Mouse (Mus musculus) urinary bladder, postnatal 10 days (tissue): Measurements from ENCODE around the gene Bmp2k.
A peak's percentile ranks its signal among the peaks of the same experiment; 100 is the strongest.

Experiments used
- DNase-seq: peaks from one replicate; pipeline ENCODE4 v3.0.0; 2022; ENCODE audit warnings: low spot score

Bmp2k gene

GRCm38 (mm10) chr5:97099954-97100353, 102.5 kb downstream of the Bmp2k start:
- DNase-seq, result no peak

GRCm38 (mm10) chr5:97108333-97108732, 110.8 kb downstream of the Bmp2k start:
- no peak for DNase-seq

GRCm38 (mm10) chr5:97110133-97110532, 112.6 kb downstream of the Bmp2k start:
- DNase-seq, result no peak

GRCm38 (mm10) chr5:97110697-97111096, 113.2 kb downstream of the Bmp2k start:
- DNase-seq, result no peak

GRCm38 (mm10) chr5:97111207-97111910, 113.9 kb downstream of the Bmp2k start, which contains the start of gene Paqr3:
TSS of gene Paqr3 (minus strand) at chr5:97111596.
- peak; percentile 91 for DNase-seq

GRCm38 (mm10) chr5:97124977-97125376, 127.5 kb downstream of the Bmp2k start:
- no peak for DNase-seq

- DNase-seq, result no peak
Observed at GRCm38 (mm10) chr5:97125459-97125970, 128.0 kb downstream of the Bmp2k start.

- DNase-seq, result no peak
Observed at GRCm38 (mm10) chr5:97126005-97126404, 128.5 kb downstream of the Bmp2k start.

- DNase-seq, result no peak
Observed at GRCm38 (mm10) chr5:97127284-97127683, 129.8 kb downstream of the Bmp2k start.

- DNase-seq, result no peak
Observed at GRCm38 (mm10) chr5:97128242-97129226, 131.0 kb downstream of the Bmp2k start.

GRCm38 (mm10) chr5:97129589-97129988, 132.1 kb downstream of the Bmp2k start:
- no peak for DNase-seq

- DNase-seq, result no peak
Observed at GRCm38 (mm10) chr5:97135331-97135730, 137.8 kb downstream of the Bmp2k start.
